Mouse (Mus musculus) stomach, postnatal 0 days (tissue): ENCODE measurements at regions not wholly inside any gene's neighbourhood (a gene's known extent, or its start where the extent isn't known, plus 50 kb on each side); places are given as distances from the start of the nearest gene placed in this dataset.

Source experiments
- CTCF ChIP-seq: IDR thresholded peaks from 2 replicates; pipeline ENCODE4 v1.5.1; 2016; ENCODE audit warnings: antibody characterized with exemption, low read depth, mild to moderate bottlenecking, moderate library complexity
- EP300 ChIP-seq: optimal IDR thresholded peaks from 2 replicates; pipeline ENCODE3; 2016; ENCODE audit warnings: antibody characterized with exemption

DNA sequence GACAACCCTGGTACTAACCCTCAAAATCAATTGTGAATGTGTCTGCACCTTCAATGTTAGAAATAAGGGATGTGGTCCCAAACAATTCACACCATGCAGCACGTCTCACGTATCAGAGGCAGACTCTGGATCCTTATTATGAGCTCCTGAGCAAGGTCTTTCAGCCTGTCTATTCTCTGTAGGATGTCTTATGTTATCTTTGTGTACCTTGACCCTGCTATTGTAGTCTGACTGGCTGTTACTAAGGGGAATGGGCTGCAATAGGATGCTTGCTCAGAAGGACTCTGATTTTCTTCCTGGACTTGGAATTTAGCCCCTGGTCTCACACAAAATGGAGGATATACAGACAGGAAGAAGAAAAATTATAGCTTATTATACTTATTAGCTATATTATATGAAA lies 531.4 kb upstream of the Cntn5 start:
- TF ChIP-seq CTCF (no peak), EP300 (no peak)
